Mouse (Mus musculus) hindbrain, embryonic 11.5 days (tissue): ENCODE results near the gene 1810049J17Rik. TPM values are rescaled to one million over a fixed set of nuclear protein-coding genes. Genes with fewer than 3 reads are reported as not detected.
A peak's percentile ranks its signal among the peaks of the same experiment; 100 is the strongest.

Source experiments
- ATAC-seq: fragments of 200-750 bp; cut with Nextera tagmentation; 2 replicates; pipeline ENCODE4 v1.8.0; 2017; ENCODE audit warnings: mild to moderate bottlenecking, moderate TSS enrichment, moderate library complexity; ENCODE audit not compliant: low FRiP score
- DNase-seq: peaks from one replicate; pipeline ENCODE4 v3.0.0-alpha.2; 2015; ENCODE audit warnings: low spot score
- H3K27ac ChIP-seq: fragments of 300-500 bp; sonication (generic); 2 replicates; pipeline ENCODE4 v1.5.1; 2014; ENCODE audit warnings: mild to moderate bottlenecking, low read depth, low read length
- H3K27me3 ChIP-seq: fragments of 300-500 bp; sonication (generic); 2 replicates; pipeline ENCODE4 v1.6.1; 2014; ENCODE audit warnings: mild to moderate bottlenecking, low read length, moderate library complexity, mixed read lengths; ENCODE audit not compliant: control insufficient read depth, insufficient read depth
- H3K36me3 ChIP-seq: fragments of 300-500 bp; sonication (generic); 2 replicates; pipeline ENCODE4 v1.6.1; 2014; ENCODE audit warnings: mild to moderate bottlenecking, low read length, moderate library complexity, mixed read lengths; ENCODE audit not compliant: control insufficient read depth, insufficient read depth
- H3K4me1 ChIP-seq: fragments of 300-500 bp; sonication (generic); replicated peaks from 2 replicates; pipeline ENCODE4 v1.6.1; 2014; ENCODE audit warnings: low read length, mixed read lengths; ENCODE audit not compliant: control insufficient read depth, insufficient read depth
- H3K4me2 ChIP-seq: fragments of 300-500 bp; sonication (generic); replicated peaks from 2 replicates; pipeline ENCODE4 v1.6.1; 2014; ENCODE audit warnings: mild to moderate bottlenecking, low read depth, low read length
- H3K4me3 ChIP-seq: fragments of 300-500 bp; sonication (generic); 2 replicates; pipeline ENCODE4 v1.5.1; 2014; ENCODE audit warnings: low read depth, low read length
- H3K9ac ChIP-seq: fragments of 300-500 bp; sonication (generic); 2 replicates; pipeline ENCODE4 v1.6.1; 2014; ENCODE audit warnings: low read depth, low read length
- H3K9me3 ChIP-seq: fragments of 300-500 bp; sonication (generic); 2 replicates; pipeline ENCODE4 v1.6.1; 2016; ENCODE audit warnings: low read length; ENCODE audit not compliant: control insufficient read depth
- WGBS: fragments of 180-500 bp; shearing (Covaris S2); extraction: QIAGEN DNeasy Blood & Tissue Kit; methylation state at CpG from one replicate; pipeline ENCODE4 v1.1.7; 2014; 5-methylcytosine and 5-hydroxymethylcytosine counted together
- polyA plus RNA-seq: library from polyadenylated mRNA; unstranded; fragments of >200 nt; fragmentation: Nextera tagmentation; extraction: Ambion mirVana; gene quantifications from 2 replicates; pipeline ENCODE4 v1.2.1, GENCODE M21; 2014

Gene 1810049J17Rik
- polyA plus RNA-seq, 1 experiment from 2014 or later: not detected

- DNase-seq (no peak), ATAC-seq (no peak)
- Histone ChIP-seq H3K27me3 (no peaks in the 10 kb centered on the region), H3K4me1 (no peaks in the 10 kb centered on the region), H3K9me3 (no peaks in the 10 kb centered on the region), H3K27ac (peak overlapping the region; percentile 48; the same call in 1 of the 2 replicates), H3K4me2 (peak overlapping the region; percentile 80), H3K36me3 (no peaks in the 10 kb centered on the region), H3K4me3 (peak overlapping the region; percentile 98), H3K9ac (peak overlapping the region; percentile 95)
- 7% methylated on average over 22 of the region's 22 CpGs for WGBS
Measured at GRCm38 (mm10) chr15:12320441-12321090, 1.1 kb downstream of the 1810049J17Rik start.

- DNase-seq (no peak), ATAC-seq (no peak)
- no peaks in the 10 kb centered on the region for H3K36me3 ChIP-seq
- H3K27me3 ChIP-seq: no peaks in the 10 kb centered on the region
- no peak overlapping the region for H3K27ac ChIP-seq
- no peaks in the 10 kb centered on the region for H3K9me3 ChIP-seq
- WGBS: 51% methylated on average over 5 of the region's 5 CpGs
- H3K4me1 ChIP-seq: no peaks in the 10 kb centered on the region
- no peak overlapping the region for H3K4me3 ChIP-seq
- no peak overlapping the region for H3K9ac ChIP-seq
- H3K4me2 ChIP-seq: no peak overlapping the region
Measured at GRCm38 (mm10) chr15:12319889-12320288, 1.8 kb downstream of the 1810049J17Rik start.

GRCm38 (mm10) chr15:12318451-12318850, 3.2 kb downstream of the 1810049J17Rik start:
- H3K4me2 ChIP-seq: no peak overlapping the region
- ATAC-seq (no peak), DNase-seq (no peak)
- H3K27ac ChIP-seq: no peak overlapping the region
- H3K36me3 ChIP-seq: no peaks in the 10 kb centered on the region
- no peak overlapping the region for H3K4me3 ChIP-seq
- no peaks in the 10 kb centered on the region for H3K4me1 ChIP-seq
- no peaks in the 10 kb centered on the region for H3K9me3 ChIP-seq
- 71% methylated on average over 8 of the region's 8 CpGs for WGBS
- no peak overlapping the region for H3K9ac ChIP-seq
- H3K27me3 ChIP-seq: no peaks in the 10 kb centered on the region

GRCm38 (mm10) chr15:12317290-12317689, 4.4 kb downstream of the 1810049J17Rik start:
- H3K4me2 ChIP-seq: no peak overlapping the region
- H3K9ac ChIP-seq: no peak overlapping the region
- 88% methylated on average over 5 of the region's 5 CpGs for WGBS
- H3K4me1 ChIP-seq: no peaks in the 10 kb centered on the region
- no peaks in the 10 kb centered on the region for H3K36me3 ChIP-seq
- no peaks in the 10 kb centered on the region for H3K27me3 ChIP-seq
- DNase-seq (no peak), ATAC-seq (no peak)
- H3K4me3 ChIP-seq: no peak overlapping the region
- H3K9me3 ChIP-seq: no peaks in the 10 kb centered on the region
- no peak overlapping the region for H3K27ac ChIP-seq

GRCm38 (mm10) chr15:12315996-12316395, 5.7 kb downstream of the 1810049J17Rik start:
- Histone ChIP-seq H3K36me3 (no peaks in the 10 kb centered on the region), H3K4me2 (no peak overlapping the region), H3K27me3 (no peaks in the 10 kb centered on the region), H3K9ac (no peak overlapping the region), H3K9me3 (no peaks in the 10 kb centered on the region), H3K4me3 (no peak overlapping the region), H3K27ac (no peak overlapping the region), H3K4me1 (no peaks in the 10 kb centered on the region)
- no peak for ATAC-seq
- DNase-seq: no peak
- 51% methylated on average over 2 of the region's 2 CpGs for WGBS

GRCm38 (mm10) chr15:12314584-12314983, 7.1 kb downstream of the 1810049J17Rik start:
- H3K9ac ChIP-seq: no peak overlapping the region
- H3K27ac ChIP-seq: no peak overlapping the region
- no peaks in the 10 kb centered on the region for H3K27me3 ChIP-seq
- no peak for DNase-seq
- no peaks in the 10 kb centered on the region for H3K36me3 ChIP-seq
- no peak overlapping the region for H3K4me2 ChIP-seq
- no peak overlapping the region for H3K4me3 ChIP-seq
- H3K4me1 ChIP-seq: no peaks in the 10 kb centered on the region
- 89% methylated on average over 5 of the region's 5 CpGs for WGBS
- ATAC-seq: no peak
- H3K9me3 ChIP-seq: no peaks in the 10 kb centered on the region

GRCm38 (mm10) chr15:12313255-12313654, 8.4 kb downstream of the 1810049J17Rik start:
- WGBS: 36% methylated on average over 1 of the region's 1 CpGs
- no peak for DNase-seq
- no peak overlapping the region for H3K9ac ChIP-seq
- H3K27me3 ChIP-seq: no peaks in the 10 kb centered on the region
- no peaks in the 10 kb centered on the region for H3K36me3 ChIP-seq
- no peaks in the 10 kb centered on the region for H3K4me1 ChIP-seq
- no peak overlapping the region for H3K4me3 ChIP-seq
- no peaks in the 10 kb centered on the region for H3K9me3 ChIP-seq
- H3K4me2 ChIP-seq: no peak overlapping the region
- H3K27ac ChIP-seq: no peak overlapping the region
- no peak for ATAC-seq

- H3K9ac ChIP-seq: no peak overlapping the region
- no peaks in the 10 kb centered on the region for H3K4me1 ChIP-seq
- H3K4me3 ChIP-seq: no peak overlapping the region
- ATAC-seq (no peak), DNase-seq (no peak)
- H3K9me3 ChIP-seq: no peaks in the 10 kb centered on the region
- WGBS: 88% methylated on average over 7 of the region's 7 CpGs
- H3K4me2 ChIP-seq: no peak overlapping the region
- no peaks in the 10 kb centered on the region for H3K36me3 ChIP-seq
- H3K27me3 ChIP-seq: no peaks in the 10 kb centered on the region
- H3K27ac ChIP-seq: no peak overlapping the region
Measured at GRCm38 (mm10) chr15:12311465-12311864, 10.2 kb downstream of the 1810049J17Rik start.

- Histone ChIP-seq H3K4me3 (no peak overlapping the region), H3K27ac (no peak overlapping the region), H3K27me3 (no peaks in the 10 kb centered on the region), H3K9me3 (no peaks in the 10 kb centered on the region), H3K36me3 (no peaks in the 10 kb centered on the region), H3K4me2 (no peak overlapping the region), H3K9ac (no peak overlapping the region), H3K4me1 (no peaks in the 10 kb centered on the region)
- WGBS: 86% methylated on average over 4 of the region's 4 CpGs
- DNase-seq: no peak
- ATAC-seq: no peak
Measured at GRCm38 (mm10) chr15:12310676-12311075, 11.0 kb downstream of the 1810049J17Rik start.
